Mouse (Mus musculus): ENCODE measurements at regions not wholly inside any gene's neighbourhood (a gene's known extent, or its start where the extent isn't known, plus 50 kb on each side); places are given as distances from the start of the nearest gene placed in this dataset.
"Not testable (repeated sequence)": the region's sequence is repeated elsewhere in the genome, so short reads cannot be mapped to it uniquely, and the experiment has no call there.

- Histone ChIP-seq H3K27me3 (ENCODE audit: insufficient read depth, low read length) (no peaks in the 10 kb centered on the region), H3K4me3 (ENCODE audit: low read length) (no peak overlapping the region), H3K4me2 (replicated peaks; ENCODE audit: low read depth, low read length) (no peak overlapping the region), H3K36me3 (ENCODE audit: insufficient read depth, low read length) (no peaks in the 10 kb centered on the region), H3K4me1 (ENCODE audit: insufficient read depth, low read length) (no peaks in the 10 kb centered on the region), H3K27ac (ENCODE audit: low read length) (no peak overlapping the region), H3K9me3 (ENCODE audit: low read length) (0 out of 2 replicates have a peak, but pooled peaks cover 2% of the 10 kb centered on the region), H3K9ac (replicated peaks; ENCODE audit: low read length) (no peak overlapping the region)
- ATAC-seq (ENCODE audit: low FRiP score, low TSS enrichment) = no peak
- WGBS = 75% methylated on average over 3 of the region's 3 CpGs
These were observed 490.2 kb upstream of the Smim15 start for GRCm38 (mm10) chr13:107554091-107554490.

GRCm38 (mm10) chr13:107552165-107552564 is 492.1 kb upstream of the Smim15 start:
- H3K4me3 ChIP-seq (ENCODE audit: low read length) = no peak overlapping the region
- H3K9ac ChIP-seq (replicated peaks; ENCODE audit: low read length) = no peak overlapping the region
- no peaks in the 10 kb centered on the region for H3K9me3 ChIP-seq (ENCODE audit: low read length)
- H3K27me3 ChIP-seq (ENCODE audit: insufficient read depth, low read length) = no peaks in the 10 kb centered on the region
- no peaks in the 10 kb centered on the region for H3K4me1 ChIP-seq (ENCODE audit: insufficient read depth, low read length)
- no peak overlapping the region for H3K27ac ChIP-seq (ENCODE audit: low read length)
- no peak overlapping the region for H3K4me2 ChIP-seq (replicated peaks; ENCODE audit: low read depth, low read length)
- 100% methylated on average over 4 of the region's 4 CpGs for WGBS
- no peak for ATAC-seq (ENCODE audit: low FRiP score, low TSS enrichment)
- no peaks in the 10 kb centered on the region for H3K36me3 ChIP-seq (ENCODE audit: insufficient read depth, low read length)

- not testable (repeated sequence) for H3K27me3 ChIP-seq (ENCODE audit: insufficient read depth, low read length); H3K4me2 ChIP-seq (replicated peaks; ENCODE audit: low read depth, low read length); H3K9ac ChIP-seq (replicated peaks; ENCODE audit: low read length); H3K4me1 ChIP-seq (ENCODE audit: insufficient read depth, low read length); H3K9me3 ChIP-seq (ENCODE audit: low read length); H3K27ac ChIP-seq (ENCODE audit: low read length); H3K4me3 ChIP-seq (ENCODE audit: low read length); ATAC-seq (ENCODE audit: low FRiP score, low TSS enrichment); H3K36me3 ChIP-seq (ENCODE audit: insufficient read depth, low read length)
- WGBS = 94% methylated on average over 7 of the region's 7 CpGs
These were observed 494.3 kb upstream of the Smim15 start for GRCm38 (mm10) chr13:107549995-107550394.

- H3K4me2 ChIP-seq (replicated peaks; ENCODE audit: low read depth, low read length) = no peak overlapping the region
- no peak overlapping the region for H3K27ac ChIP-seq (ENCODE audit: low read length)
- WGBS = 88% methylated on average over 7 of the region's 7 CpGs
- H3K27me3 ChIP-seq (ENCODE audit: insufficient read depth, low read length) = no peaks in the 10 kb centered on the region
- no peak overlapping the region for H3K4me3 ChIP-seq (ENCODE audit: low read length)
- no peak for ATAC-seq (ENCODE audit: low FRiP score, low TSS enrichment)
- H3K9ac ChIP-seq (replicated peaks; ENCODE audit: low read length) = no peak overlapping the region
- peaks cover 5% of the 10 kb centered on the region; the same call in 1 of the 2 replicates for H3K9me3 ChIP-seq (ENCODE audit: low read length)
- H3K4me1 ChIP-seq (ENCODE audit: insufficient read depth, low read length) = peaks cover under 1% of the 10 kb centered on the region; the same call in 1 of the 2 replicates
- no peaks in the 10 kb centered on the region for H3K36me3 ChIP-seq (ENCODE audit: insufficient read depth, low read length)
These were observed 497.2 kb upstream of the Smim15 start for GRCm38 (mm10) chr13:107547073-107547472.

GRCm38 (mm10) chr13:107546181-107546900 is 497.9 kb upstream of the Smim15 start:
- Histone ChIP-seq H3K27ac (ENCODE audit: low read length) (no peak overlapping the region), H3K36me3 (ENCODE audit: insufficient read depth, low read length) (no peaks in the 10 kb centered on the region), H3K27me3 (ENCODE audit: insufficient read depth, low read length) (no peaks in the 10 kb centered on the region), H3K4me1 (ENCODE audit: insufficient read depth, low read length) (peaks cover 7% of the 10 kb centered on the region; the same call in 1 of the 2 replicates), H3K4me3 (ENCODE audit: low read length) (no peak overlapping the region), H3K4me2 (replicated peaks; ENCODE audit: low read depth, low read length) (no peak overlapping the region), H3K9ac (replicated peaks; ENCODE audit: low read length) (no peak overlapping the region), H3K9me3 (ENCODE audit: low read length) (peaks cover 5% of the 10 kb centered on the region; the same call in 1 of the 2 replicates)
- WGBS = 69% methylated on average over 10 of the region's 10 CpGs
- ATAC-seq (ENCODE audit: low FRiP score, low TSS enrichment) = no peak

GRCm38 (mm10) chr13:107541635-107541955 is 502.7 kb upstream of the Smim15 start:
- no peak; the same call in 1 of the 2 replicates for ATAC-seq (ENCODE audit: low FRiP score, low TSS enrichment)
- 52% methylated on average over 2 of the region's 2 CpGs for WGBS
- H3K27me3 ChIP-seq (ENCODE audit: insufficient read depth, low read length) = no peaks in the 10 kb centered on the region

GRCm38 (mm10) chr13:107540784-107541634 is 503.2 kb upstream of the Smim15 start:
- Histone ChIP-seq H3K4me1 (ENCODE audit: insufficient read depth, low read length) (peaks cover 7% of the 10 kb centered on the region; the same call in 1 of the 2 replicates), H3K36me3 (ENCODE audit: insufficient read depth, low read length) (no peaks in the 10 kb centered on the region), H3K4me2 (replicated peaks; ENCODE audit: low read depth, low read length) (no peak overlapping the region), H3K27me3 (ENCODE audit: insufficient read depth, low read length) (no peaks in the 10 kb centered on the region), H3K4me3 (ENCODE audit: low read length) (no peak overlapping the region), H3K9ac (replicated peaks; ENCODE audit: low read length) (no peak overlapping the region), H3K9me3 (ENCODE audit: low read length) (peaks cover 5% of the 10 kb centered on the region; the same call in 1 of the 2 replicates), H3K27ac (ENCODE audit: low read length) (no peak overlapping the region)
- no peak for ATAC-seq (ENCODE audit: low FRiP score, low TSS enrichment)
- 74% methylated on average over 16 of the region's 16 CpGs for WGBS

More at GRCm38 (mm10) chr13:107541635-107541955, 502.7 kb upstream of the Smim15 start:
- peaks cover 5% of the 10 kb centered on the region; the same call in 1 of the 2 replicates for H3K9me3 ChIP-seq (ENCODE audit: low read length)
- no peak overlapping the region for H3K9ac ChIP-seq (replicated peaks; ENCODE audit: low read length)
- peaks cover 7% of the 10 kb centered on the region; the same call in 1 of the 2 replicates for H3K4me1 ChIP-seq (ENCODE audit: insufficient read depth, low read length)
- H3K4me3 ChIP-seq (ENCODE audit: low read length) = no peak overlapping the region
- H3K27ac ChIP-seq (ENCODE audit: low read length) = no peak overlapping the region
- H3K4me2 ChIP-seq (replicated peaks; ENCODE audit: low read depth, low read length) = no peak overlapping the region
- no peaks in the 10 kb centered on the region for H3K36me3 ChIP-seq (ENCODE audit: insufficient read depth, low read length)

GRCm38 (mm10) chr13:107540305-107540704 is 503.9 kb upstream of the Smim15 start:
- 93% methylated on average over 7 of the region's 7 CpGs for WGBS

GRCm38 (mm10) chr13:107539867-107540266 is 504.4 kb upstream of the Smim15 start:
- Histone ChIP-seq H3K9me3 (ENCODE audit: low read length) (peaks cover 5% of the 10 kb centered on the region; the same call in 1 of the 2 replicates), H3K27ac (ENCODE audit: low read length) (no peak overlapping the region), H3K4me1 (ENCODE audit: insufficient read depth, low read length) (peaks cover 7% of the 10 kb centered on the region; the same call in 1 of the 2 replicates), H3K9ac (replicated peaks; ENCODE audit: low read length) (no peak overlapping the region), H3K36me3 (ENCODE audit: insufficient read depth, low read length) (no peaks in the 10 kb centered on the region), H3K4me3 (ENCODE audit: low read length) (no peak overlapping the region), H3K4me2 (replicated peaks; ENCODE audit: low read depth, low read length) (no peak overlapping the region), H3K27me3 (ENCODE audit: insufficient read depth, low read length) (no peaks in the 10 kb centered on the region)
- no peak for ATAC-seq (ENCODE audit: low FRiP score, low TSS enrichment)
- WGBS = 93% methylated on average over 4 of the region's 4 CpGs

More at GRCm38 (mm10) chr13:107540305-107540704, 503.9 kb upstream of the Smim15 start:
- Histone ChIP-seq H3K4me3 (ENCODE audit: low read length) (no peak overlapping the region), H3K4me2 (replicated peaks; ENCODE audit: low read depth, low read length) (no peak overlapping the region), H3K4me1 (ENCODE audit: insufficient read depth, low read length) (peaks cover 7% of the 10 kb centered on the region; the same call in 1 of the 2 replicates), H3K36me3 (ENCODE audit: insufficient read depth, low read length) (no peaks in the 10 kb centered on the region), H3K27me3 (ENCODE audit: insufficient read depth, low read length) (no peaks in the 10 kb centered on the region), H3K9ac (replicated peaks; ENCODE audit: low read length) (no peak overlapping the region), H3K9me3 (ENCODE audit: low read length) (peaks cover 5% of the 10 kb centered on the region; the same call in 1 of the 2 replicates), H3K27ac (ENCODE audit: low read length) (no peak overlapping the region)
- ATAC-seq (ENCODE audit: low FRiP score, low TSS enrichment) = no peak

Measured in kidney, embryonic 16.5 days (tissue).